8 mouse cellular contexts compared by ENCODE assay signal in genomic region chr4:136030968-136031909, GRCm38 (mm10). TPM values are rescaled to one million over a fixed set of nuclear protein-coding genes. Genes with fewer than 3 reads are reported as not detected.
DNase-seq lines count a peak whose midpoint lies in the region; ATAC-seq lines count a peak whose summit lies in the region.

No protein-coding gene starts in this region.

- H3K4me2 ChIP-seq in embryonic facial prominence, embryonic 14.5 days (ENCODE audit: low read depth, low read length) = no peak overlapping the region
- peak overlapping the region; percentile 46 for H3K4me2 ChIP-seq in liver, embryonic 11.5 days
- H3K4me2 ChIP-seq in neural tube, embryonic 15.5 days = no peak overlapping the region

- 0 out of 2 replicates have a peak overlapping the region, but pooled peaks have one; percentile 18 for H3K27ac ChIP-seq in embryonic facial prominence, embryonic 14.5 days (replicated peaks; ENCODE audit: low read depth, low read length)
- peak overlapping the region; percentile 60 for H3K27ac ChIP-seq in liver, embryonic 11.5 days (ENCODE audit: low read depth, low read length)
- H3K27ac ChIP-seq in neural tube, embryonic 15.5 days (replicated peaks) = peak overlapping the region; percentile 23; the same call in 1 of the 2 replicates

- 8% methylated on average over 8 of the region's 8 CpGs for WGBS in embryonic facial prominence, embryonic 14.5 days
- 7% methylated on average over 8 of the region's 8 CpGs for WGBS in liver, embryonic 11.5 days
- WGBS in neural tube, embryonic 15.5 days = 7% methylated on average over 8 of the region's 8 CpGs

- H3K27me3 ChIP-seq in embryonic facial prominence, embryonic 14.5 days (replicated peaks; ENCODE audit: control insufficient read depth, insufficient read depth, low read length) = no peaks in the 10 kb centered on the region
- no peaks in the 10 kb centered on the region for H3K27me3 ChIP-seq in liver, embryonic 11.5 days (replicated peaks; ENCODE audit: control insufficient read depth, insufficient read depth, low read length)
- no peaks in the 10 kb centered on the region for H3K27me3 ChIP-seq in neural tube, embryonic 15.5 days (replicated peaks)

- DNase-seq in thymus, postnatal 0 days (ENCODE audit: low spot score) = peak; percentile 36
- no peak for DNase-seq in thymus, adult 18-20 months
- DNase-seq in embryonic facial prominence, embryonic 14.5 days (ENCODE audit: low spot score) = peak; percentile 51
- peak; percentile 43 for DNase-seq in heart, postnatal 4 days
- DNase-seq in liver, embryonic 11.5 days (ENCODE audit: low spot score) = peak; percentile 53
- DNase-seq in spleen, postnatal 14 days (ENCODE audit: low spot score in 2 of 2) = no peak
- no peak for DNase-seq in cerebellum, postnatal 4 days (ENCODE audit: low spot score in 2 of 2)

- no peaks in the 10 kb centered on the region for H3K9me3 ChIP-seq in embryonic facial prominence, embryonic 14.5 days (ENCODE audit: control insufficient read depth, low read length)
- H3K9me3 ChIP-seq in liver, embryonic 11.5 days (ENCODE audit: control insufficient read depth, low read length) = no peaks in the 10 kb centered on the region
- no peaks in the 10 kb centered on the region for H3K9me3 ChIP-seq in neural tube, embryonic 15.5 days (replicated peaks)

- no peaks in the 10 kb centered on the region for H3K4me1 ChIP-seq in embryonic facial prominence, embryonic 14.5 days (ENCODE audit: control insufficient read depth, insufficient read depth, low read length)
- H3K4me1 ChIP-seq in liver, embryonic 11.5 days (replicated peaks; ENCODE audit: control insufficient read depth, insufficient read depth, low read length) = peaks cover 18% of the 10 kb centered on the region
- H3K4me1 ChIP-seq in neural tube, embryonic 15.5 days = peaks cover 11% of the 10 kb centered on the region; the same call in 1 of the 2 replicates

- no peak overlapping the region for H3K4me3 ChIP-seq in embryonic facial prominence, embryonic 14.5 days (ENCODE audit: low read depth, low read length)
- H3K4me3 ChIP-seq in liver, embryonic 11.5 days (ENCODE audit: low read depth, low read length) = peak overlapping the region; percentile 0
- no peak overlapping the region for H3K4me3 ChIP-seq in neural tube, embryonic 15.5 days (replicated peaks)

- H3K9ac ChIP-seq in embryonic facial prominence, embryonic 14.5 days (ENCODE audit: low read depth, low read length) = no peak overlapping the region
- peak overlapping the region; percentile 31 for H3K9ac ChIP-seq in liver, embryonic 11.5 days (ENCODE audit: low read depth, low read length)
- H3K9ac ChIP-seq in neural tube, embryonic 15.5 days (replicated peaks) = no peak overlapping the region; the same call in 1 of the 2 replicates

- peak; percentile 42; the same call in 1 of the 2 replicates for ATAC-seq in embryonic facial prominence, embryonic 14.5 days (ENCODE audit: low read depth)
- ATAC-seq in liver, embryonic 11.5 days (replicated peaks; ENCODE audit: low FRiP score) = peak; percentile 79
- no peak for ATAC-seq in neural tube, embryonic 15.5 days (ENCODE audit: low FRiP score)

- H3K36me3 ChIP-seq in embryonic facial prominence, embryonic 14.5 days (ENCODE audit: control insufficient read depth, insufficient read depth, low read length) = no peaks in the 10 kb centered on the region
- H3K36me3 ChIP-seq in liver, embryonic 11.5 days (ENCODE audit: control insufficient read depth, insufficient read depth, low read length) = no peaks in the 10 kb centered on the region
- 0 out of 2 replicates have a peak, but pooled peaks cover 5% of the 10 kb centered on the region for H3K36me3 ChIP-seq in neural tube, embryonic 15.5 days

RNA-seq across cellular contexts. Expression of gene Eloa, which starts 9.7 kb away (rescaled TPM):
- polyA plus RNA-seq in thymus, postnatal 0 days (2015; fragmentation: Nextera tagmentation; extraction: Ambion mirVana) = 41.5 and 45.0 TPM in 2 replicates
- polyA plus RNA-seq in embryonic facial prominence, embryonic 14.5 days (2014; fragmentation: Nextera tagmentation; extraction: Ambion mirVana) = 47.2 and 48.0 TPM in 2 replicates
- total RNA-seq in heart, postnatal 4 days (2021) = 10 to 100 TPM; 38.4 to 38.5 TPM
- 48.6 and 51.6 TPM in 2 replicates for polyA plus RNA-seq in liver, embryonic 11.5 days (2014; fragmentation: Nextera tagmentation; extraction: Ambion mirVana)
- 23.3 and 28.7 TPM in 2 replicates for polyA plus RNA-seq in neural tube, embryonic 15.5 days (2015; fragmentation: Nextera tagmentation; extraction: Ambion mirVana)

RNA-seq across cellular contexts. Expression of gene Rpl11, which starts 22.0 kb away (rescaled TPM):
- 717 and 718 TPM in 2 replicates for polyA plus RNA-seq in thymus, postnatal 0 days (2015; fragmentation: Nextera tagmentation; extraction: Ambion mirVana)
- 528 and 551 TPM in 2 replicates for polyA plus RNA-seq in embryonic facial prominence, embryonic 14.5 days (2014; fragmentation: Nextera tagmentation; extraction: Ambion mirVana)
- total RNA-seq in heart, postnatal 4 days (2021) = 100 to 1,000 TPM; 395 to 405 TPM
- 567 and 611 TPM in 2 replicates for polyA plus RNA-seq in liver, embryonic 11.5 days (2014; fragmentation: Nextera tagmentation; extraction: Ambion mirVana)
- polyA plus RNA-seq in neural tube, embryonic 15.5 days (2015; fragmentation: Nextera tagmentation; extraction: Ambion mirVana) = 281 and 320 TPM in 2 replicates

RNA-seq across cellular contexts. Expression of gene Pithd1, which starts 44.2 kb away (rescaled TPM):
- polyA plus RNA-seq in thymus, postnatal 0 days (2015; fragmentation: Nextera tagmentation; extraction: Ambion mirVana) = 174 and 180 TPM in 2 replicates
- polyA plus RNA-seq in embryonic facial prominence, embryonic 14.5 days (2014; fragmentation: Nextera tagmentation; extraction: Ambion mirVana) = 48.3 and 51.4 TPM in 2 replicates
- 10 to 100 TPM; 17.1 to 18.3 TPM for total RNA-seq in heart, postnatal 4 days (2021)
- 96.9 and 106 TPM in 2 replicates for polyA plus RNA-seq in liver, embryonic 11.5 days (2014; fragmentation: Nextera tagmentation; extraction: Ambion mirVana)
- 71.9 and 94.0 TPM in 2 replicates for polyA plus RNA-seq in neural tube, embryonic 15.5 days (2015; fragmentation: Nextera tagmentation; extraction: Ambion mirVana)

RNA-seq across cellular contexts. Expression of gene Lypla2, which starts 58.8 kb away (rescaled TPM):
- 145 and 149 TPM in 2 replicates for polyA plus RNA-seq in thymus, postnatal 0 days (2015; fragmentation: Nextera tagmentation; extraction: Ambion mirVana)
- polyA plus RNA-seq in embryonic facial prominence, embryonic 14.5 days (2014; fragmentation: Nextera tagmentation; extraction: Ambion mirVana) = 87.6 and 97.8 TPM in 2 replicates
- 10 to 100 TPM; 46.3 to 46.9 TPM for total RNA-seq in heart, postnatal 4 days (2021)
- 104 and 106 TPM in 2 replicates for polyA plus RNA-seq in liver, embryonic 11.5 days (2014; fragmentation: Nextera tagmentation; extraction: Ambion mirVana)
- polyA plus RNA-seq in neural tube, embryonic 15.5 days (2015; fragmentation: Nextera tagmentation; extraction: Ambion mirVana) = 200 and 211 TPM in 2 replicates

Comparison
In these comparisons a context has a peak if more than half of its experiments do, and no peak if none do; other contexts are left out.
1. DNase-seq: peak in thymus, postnatal 0 days (single experiment), embryonic facial prominence, embryonic 14.5 days (single experiment), heart, postnatal 4 days (single experiment) and liver, embryonic 11.5 days (single experiment); none in thymus, adult 18-20 months (0 of 2), spleen, postnatal 14 days (0 of 2) and cerebellum, postnatal 4 days (0 of 2).
2. Peak in every context shown above with its lines, with median percentiles within 50 percentile points of each other: H3K27ac ChIP-seq.